Mouse (Mus musculus) heart, postnatal 10 days (tissue): ENCODE measurements around the gene Pdxdc1. TPM values are rescaled to one million over a fixed set of nuclear protein-coding genes. Genes with fewer than 3 reads are reported as not detected.
"Not testable (repeated sequence)": the region's sequence is repeated elsewhere in the genome, so short reads cannot be mapped to it uniquely, and the experiment has no call there.

Experiments
- DNase-seq, 2 experiments: peaks; one replicate each; pipeline ENCODE4 v3.0.0; 2021
- intact Hi-C: fragments of 180-260 bp; cut with DNase I; formaldehyde crosslinking; loops from one replicate; pipeline ENCODE4 v1.15.1; 2025
- microRNA-seq, 2 experiments: library from miRNA; unstranded; fragments of <30 nt; microRNA quantifications; one replicate each; pipeline ENCODE4 v1.2.0; 2022
- total RNA-seq, 2 experiments: library from RNA; stranded (reverse); gene quantifications; 2 replicates each; pipeline ENCODE4 v1.2.3; 2021

The Pdxdc1 gene
- total RNA-seq, 2 experiments from 2014 or later, result 78.5 to 80.1 TPM

- intact Hi-C loops, result loop anchor here (5.0 kb wide), 3 partner anchors 38 to 342 kb away; partner anchors contain the start of genes Marf1, Mpv17l, Nde1 and Pdxdc1
- no peak for DNase-seq
Observed at GRCm38 (mm10) chr16:13819806-13820500, 83.0 kb downstream of the Pdxdc1 start.

- intact Hi-C loops, result loop anchor here (5.0 kb wide), 1 partner anchor 37 kb away; the partner anchor contains the start of gene Rrn3
- no peak for DNase-seq
Observed at GRCm38 (mm10) chr16:13819394-13819743, 83.6 kb downstream of the Pdxdc1 start.

- peak; percentile 98 for DNase-seq
Observed at GRCm38 (mm10) chr16:13818560-13819393, 84.2 kb downstream of the Pdxdc1 start, which contains the start of gene Ntan1. Gene Ntan1 (plus strand): TSS chr16:13818845.

GRCm38 (mm10) chr16:13813200-13813599 is 89.7 kb downstream of the Pdxdc1 start:
- intact Hi-C loops, result no loop called here
- DNase-seq, result no peak

More at GRCm38 (mm10) chr16:13818560-13819393, 84.2 kb downstream of the Pdxdc1 start, which contains the start of gene Ntan1:
- intact Hi-C loops, result loop anchor here (5.0 kb wide), 1 partner anchor 36 kb away; the partner anchor contains the start of gene Rrn3

DNA sequence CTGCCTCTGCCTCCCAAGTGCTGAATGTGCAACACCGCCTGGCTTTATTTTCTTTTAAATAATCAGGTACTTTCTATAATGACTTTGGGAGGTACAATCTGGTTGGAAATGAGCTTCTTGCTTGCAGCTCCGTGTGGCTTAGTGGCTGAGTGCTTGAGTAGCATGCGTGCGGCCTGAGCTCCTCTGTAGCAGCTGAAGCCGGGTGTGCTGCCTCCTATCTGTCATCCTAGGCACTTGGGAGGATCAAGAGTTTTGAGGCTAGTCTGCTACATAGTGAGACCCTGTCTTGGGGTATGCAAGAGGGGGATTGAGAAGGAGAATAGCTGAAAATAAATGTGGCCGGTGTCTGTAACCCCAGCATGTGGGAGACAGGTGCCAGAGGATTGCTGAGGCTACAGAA is 90.8 kb downstream of the Pdxdc1 start:
- DNase-seq, result no peak
- intact Hi-C loops, result no loop called here

DNA sequence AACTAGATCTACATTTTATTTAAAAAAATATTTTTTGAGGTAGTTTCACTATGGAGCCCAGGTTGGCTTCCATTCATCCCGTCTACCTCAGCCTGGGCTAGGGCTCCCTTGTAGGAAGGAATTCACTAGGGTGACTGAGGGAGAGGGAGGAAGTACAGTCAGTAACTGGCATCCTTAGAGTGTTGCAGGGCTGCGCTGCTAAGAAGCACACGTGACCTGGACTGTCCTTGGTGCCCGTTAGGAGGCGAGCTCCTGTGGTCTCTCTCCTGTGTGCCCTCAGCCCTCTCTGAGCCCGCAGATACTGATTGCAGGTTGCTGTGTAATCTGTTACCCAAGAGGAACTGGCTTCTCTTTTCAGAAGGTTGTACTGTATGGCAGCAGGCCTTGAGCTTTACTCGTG is 94.5 kb downstream of the Pdxdc1 start:
- intact Hi-C loops, result no loop called here
- DNase-seq, result no peak

GRCm38 (mm10) chr16:13807616-13808015 is 95.3 kb downstream of the Pdxdc1 start:
- no peak for DNase-seq
- intact Hi-C loops, result no loop called here

DNA sequence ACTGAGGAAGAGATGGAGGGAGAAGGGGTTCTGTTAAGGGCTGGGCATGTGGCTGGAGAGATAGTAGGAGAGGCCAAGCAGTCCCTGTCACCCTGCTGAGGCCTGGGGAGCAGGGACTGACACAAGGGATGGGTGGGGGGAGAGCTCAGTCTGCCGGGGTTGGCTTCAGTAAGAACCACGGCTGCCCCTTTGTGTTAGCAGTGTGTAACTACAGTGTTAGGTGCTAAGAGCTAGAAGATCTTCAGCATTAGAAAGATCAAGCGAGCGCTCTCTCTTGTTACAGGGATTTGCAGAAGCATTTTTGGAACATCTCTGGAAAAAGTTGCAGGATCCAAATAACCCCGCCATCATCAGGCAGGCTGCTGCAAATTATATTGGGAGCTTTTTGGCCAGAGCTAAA is 98.3 kb downstream of the Pdxdc1 start:
- DNase-seq, result no peak
- intact Hi-C loops, result no loop called here

DNA sequence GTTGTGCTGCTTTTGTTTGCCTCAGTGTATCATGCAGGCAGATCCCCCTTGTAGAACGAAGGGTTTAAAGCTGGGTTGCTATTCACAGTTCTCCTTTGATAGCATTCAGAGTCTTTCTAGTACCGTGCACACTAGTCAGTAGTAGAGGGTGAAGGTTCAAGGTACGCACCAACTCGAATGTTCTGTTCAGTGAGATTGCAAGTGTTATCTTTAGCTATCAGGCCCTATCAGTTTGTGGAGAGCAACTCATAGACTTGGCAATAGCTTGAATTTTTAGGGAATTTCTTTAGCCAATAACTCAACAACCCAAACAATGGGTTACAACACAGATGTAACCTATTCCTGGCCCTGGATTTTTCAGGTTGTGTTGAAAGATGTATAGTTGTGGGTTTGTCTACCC is 101.7 kb downstream of the Pdxdc1 start:
- DNase-seq, result no peak
- intact Hi-C loops, result no loop called here

GRCm38 (mm10) chr16:13796746-13797175 is 106.2 kb downstream of the Pdxdc1 start:
- intact Hi-C loops, result no loop called here
- DNase-seq, result no peak

- intact Hi-C loops, DNase-seq: not testable (repeated sequence)
Observed at GRCm38 (mm10) chr16:13793441-13793840, 109.5 kb downstream of the Pdxdc1 start.

GRCm38 (mm10) chr16:13785932-13786331 is 117.0 kb downstream of the Pdxdc1 start:
- DNase-seq, result no peak
- intact Hi-C loops, result no loop called here

Small RNA genes within 50 kb of the gene (microRNA-seq; reads per million reads assigned to microRNA genes)
- gene Gm27734, result 0 reads per million in 2 experiments

Other genes with a start within 250 kb of the Pdxdc1 start
- gene Parn, start 235.0 kb downstream of the Pdxdc1 start, total RNA-seq, result 10 to 100 TPM; 18.1 to 18.4 TPM
- gene Bfar, start 231.3 kb downstream of the Pdxdc1 start, total RNA-seq, result 10 to 100 TPM; 41.2 to 44.2 TPM
- gene 3110001I22Rik, start 231.2 kb downstream of the Pdxdc1 start, total RNA-seq, result 1 to 10 TPM; 2.7 to 2.8 TPM
- not detected for gene Pla2g10, start 172.1 kb downstream of the Pdxdc1 start, total RNA-seq
- gene Rrn3, start 122.4 kb downstream of the Pdxdc1 start, total RNA-seq, result 10 to 100 TPM; 42.5 to 47.6 TPM
- 10 to 100 TPM; 66.2 to 66.5 TPM for gene Ntan1, start 84.3 kb downstream of the Pdxdc1 start, total RNA-seq
- gene Mpv17l, start within 50 bp of the Pdxdc1 start, total RNA-seq, result 1 to 10 TPM in 1 of 2 experiments, under 1 TPM in 1; 0.74 to 1.3 TPM
- not detected for gene 2900011O08Rik, start 83.5 kb upstream of the Pdxdc1 start, total RNA-seq
- not detected for gene Ifitm7, start 83.8 kb upstream of the Pdxdc1 start, total RNA-seq